Mouse (Mus musculus) megakaryocyte progenitor cell, adult 5-6 weeks (primary cell): ENCODE measurements around the gene Olfr279. TPM values are rescaled to one million over a fixed set of nuclear protein-coding genes. Genes with fewer than 3 reads are reported as not detected.
"Not testable (repeated sequence)": the region's sequence is repeated elsewhere in the genome, so short reads cannot be mapped to it uniquely, and the experiment has no call there.

Experiments used
- ATAC-seq: replicated peaks from 2 replicates; pipeline ENCODE4 v1.8.0; 2016; ENCODE audit warnings: mild to moderate bottlenecking, moderate TSS enrichment, inconsistent platforms; ENCODE audit not compliant: poor library complexity
- total RNA-seq, 2 experiments: library from RNA; stranded (forward) in 1 of 2; stranded (reverse) in 1 of 2; fragments of 157-497, 149-512 nt in 1 of 2; fragments of 200-1000 nt in 1 of 2; gene quantifications; 2 replicates each; pipeline versions ENCODE4 v1.2.3 to v1.2.4; 2015 to 2017

The Olfr279 gene
- total RNA-seq, 2 experiments from 2014 or later, result not detected

GRCm38 (mm10) chr15:98510438-98511385, 18.5 kb downstream of the Olfr279 start:
- peak; percentile 68 for ATAC-seq

DNA sequence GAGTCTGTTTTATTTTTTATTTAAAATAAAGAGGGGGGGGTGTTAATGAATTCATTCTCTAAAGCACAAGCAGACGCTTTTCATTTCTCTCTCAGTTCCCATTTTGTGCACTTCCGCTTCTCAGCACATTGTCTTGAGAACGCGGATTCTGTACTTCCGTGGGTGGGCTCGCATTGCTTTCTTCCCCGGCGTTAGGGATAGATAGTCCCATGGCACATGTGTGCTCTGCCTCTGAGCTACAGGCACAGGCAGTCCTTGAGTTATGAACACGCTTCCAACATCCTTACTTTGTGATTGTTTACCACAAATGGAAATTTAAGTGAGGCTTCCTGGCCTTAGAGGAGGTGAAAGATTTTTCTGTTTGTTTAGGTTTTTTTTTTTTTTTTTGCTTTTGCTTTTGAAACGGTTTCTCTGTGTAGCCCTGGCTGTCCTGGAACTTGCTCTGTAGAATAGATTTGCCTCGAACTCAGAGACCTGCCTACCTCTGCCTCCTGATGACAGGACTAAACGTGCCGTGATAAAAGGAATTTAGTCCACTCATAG, 19.3 kb downstream of the Olfr279 start:
- peak; percentile 32 for ATAC-seq

DNA sequence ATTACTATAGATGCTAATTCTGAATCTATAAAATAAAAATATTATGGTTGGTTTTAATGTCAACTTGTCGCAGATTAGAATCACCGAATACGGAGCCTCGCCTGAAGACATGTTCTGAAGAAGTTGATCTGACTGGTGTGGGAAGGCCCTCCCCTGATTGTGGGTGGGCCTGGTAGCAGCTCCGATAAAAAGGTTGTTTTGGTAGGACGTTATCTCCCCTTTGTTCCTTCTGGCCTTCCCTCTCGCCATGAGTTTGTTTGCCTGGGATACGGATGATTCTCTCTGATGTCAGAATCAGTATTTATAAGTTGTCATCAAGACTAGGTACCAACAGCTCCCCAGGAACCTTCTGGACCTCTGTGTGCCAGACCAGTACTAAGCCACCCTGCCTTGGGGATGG, 20.0 kb downstream of the Olfr279 start:
- ATAC-seq, result no peak

DNA sequence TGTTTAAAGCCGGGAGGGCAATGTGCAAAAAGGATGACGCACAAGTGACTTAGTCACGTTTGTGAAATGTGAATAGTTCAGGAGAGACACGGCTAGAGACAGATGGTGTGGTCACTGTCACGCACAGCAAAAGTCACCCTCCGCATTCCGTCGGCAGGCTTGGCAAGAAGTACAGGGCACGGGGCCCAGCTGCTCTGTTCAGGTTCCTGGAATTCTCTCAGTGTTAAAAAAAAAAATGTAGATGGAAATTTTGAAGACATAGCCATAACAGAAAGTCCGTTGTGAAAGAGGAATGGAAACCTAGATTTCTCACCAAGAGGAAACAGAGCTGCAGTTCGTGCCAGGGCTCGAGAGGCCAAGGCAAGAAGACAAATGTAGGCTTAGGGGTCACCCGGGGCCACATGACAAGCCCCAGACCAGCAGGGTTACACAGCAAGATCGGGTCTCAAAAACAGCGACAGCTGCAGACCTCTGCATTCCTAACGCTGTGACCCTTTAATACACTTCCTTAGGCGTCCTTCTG, 20.7 kb downstream of the Olfr279 start:
- peak; percentile 41 for ATAC-seq

GRCm38 (mm10) chr15:98513676-98514075, 21.5 kb downstream of the Olfr279 start:
- not testable (repeated sequence) for ATAC-seq

- peak; percentile 18; the same call in 1 of the 2 replicates for ATAC-seq
These were observed 21.9 kb downstream of the Olfr279 start for GRCm38 (mm10) chr15:98514146-98514545.

GRCm38 (mm10) chr15:98514845-98515244, 22.6 kb downstream of the Olfr279 start:
- not testable (repeated sequence) for ATAC-seq

GRCm38 (mm10) chr15:98517380-98518355, 25.5 kb downstream of the Olfr279 start:
- peak; percentile 71 for ATAC-seq

DNA sequence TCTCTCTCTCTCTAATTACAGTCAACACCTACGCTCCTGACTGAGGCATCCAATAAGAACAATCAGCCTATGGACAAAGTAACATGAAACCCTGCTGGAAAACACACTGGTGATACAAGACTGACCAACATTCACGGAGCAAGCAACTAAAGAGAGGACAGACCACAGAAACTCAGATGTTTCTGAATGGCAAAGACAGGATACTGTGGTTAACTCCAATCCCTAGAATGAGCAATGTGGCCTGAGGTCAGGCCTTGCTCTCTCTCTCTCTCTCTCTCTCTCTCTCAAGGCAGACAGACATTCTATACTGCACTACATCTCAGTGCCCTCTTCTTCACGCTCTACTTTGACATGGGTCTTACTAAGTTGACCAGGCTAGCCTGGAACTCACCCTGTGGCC, 29.0 kb downstream of the Olfr279 start:
- no peak for ATAC-seq

DNA sequence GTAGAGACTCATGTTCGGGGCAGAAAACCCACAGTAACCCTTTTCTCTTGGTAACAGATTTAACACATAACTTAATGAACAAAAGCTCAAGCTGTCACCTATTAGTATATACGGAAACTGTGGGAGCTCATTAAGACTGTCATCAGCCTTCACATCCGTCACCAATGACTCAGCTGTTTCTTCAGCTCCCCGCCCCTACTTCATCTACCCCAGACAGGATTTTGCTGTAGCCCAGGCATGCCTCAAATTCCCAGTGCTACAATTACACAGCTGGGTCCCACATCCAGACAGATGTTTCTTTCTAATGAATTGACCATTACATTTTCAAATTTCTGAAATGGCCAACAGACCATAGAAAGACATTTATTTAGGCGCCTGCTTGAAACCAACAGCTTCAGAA, 33.9 kb downstream of the Olfr279 start:
- peak; percentile 46; the same call in 1 of the 2 replicates for ATAC-seq

DNA sequence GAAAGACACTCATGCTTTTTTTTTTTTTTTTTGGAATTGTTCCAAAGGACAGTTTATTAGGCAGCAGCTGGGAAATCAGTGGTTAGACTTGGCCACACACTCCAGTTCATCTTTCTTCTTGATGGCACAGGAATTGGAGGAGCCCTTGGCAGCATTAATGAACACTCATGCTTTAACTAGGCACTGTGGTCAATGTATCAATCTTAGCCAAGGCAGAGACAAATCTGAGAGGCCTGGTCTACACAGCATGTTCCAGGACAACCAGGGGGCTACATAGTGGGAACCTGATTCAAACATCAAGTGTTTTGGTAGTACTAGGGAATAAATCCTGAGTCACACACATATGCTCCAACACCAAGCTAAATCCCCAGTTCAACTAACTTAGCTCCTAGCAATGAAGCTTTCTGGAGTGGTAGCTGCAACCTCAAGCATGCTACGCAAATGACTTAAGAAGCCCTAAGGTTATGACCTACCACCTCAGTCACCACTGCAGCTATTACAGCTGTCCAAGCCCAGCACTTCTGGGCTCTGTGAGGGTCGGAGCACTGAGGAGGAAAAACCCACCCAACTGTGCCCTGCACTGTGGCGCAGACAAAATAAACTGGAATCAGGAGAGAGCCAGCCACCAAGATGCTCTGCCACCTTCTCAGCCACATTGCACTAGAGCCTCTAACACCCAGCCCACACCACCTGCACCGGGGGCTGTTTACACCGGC, 35.0 kb downstream of the Olfr279 start:
- no peak for ATAC-seq

DNA sequence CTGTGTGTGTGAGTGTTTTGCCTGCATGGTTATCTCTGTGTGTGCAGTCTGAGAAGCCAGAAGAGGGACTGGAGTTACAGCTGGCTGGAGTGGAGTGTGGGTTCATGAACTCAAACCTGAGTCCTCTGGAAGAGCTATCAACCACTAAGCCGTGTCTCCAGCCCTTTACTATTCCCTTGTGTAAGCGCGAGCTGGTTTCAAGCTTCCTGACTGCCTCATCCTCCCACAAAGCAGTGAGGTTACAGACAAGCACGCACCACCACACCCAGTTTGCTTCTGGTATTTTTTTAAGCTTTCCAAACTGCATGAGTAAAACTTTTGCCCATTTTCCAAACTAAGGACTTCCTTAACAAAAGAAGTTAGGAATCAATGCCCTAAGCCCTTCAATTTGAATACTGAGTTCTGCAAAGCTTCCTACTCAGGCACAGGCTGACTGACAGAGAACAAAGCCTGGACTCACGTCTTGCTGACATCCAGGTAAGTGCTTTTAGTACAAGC, 35.9 kb downstream of the Olfr279 start:
- ATAC-seq, result no peak

- 0 out of 2 replicates have a peak, but pooled peaks have one; percentile 10 for ATAC-seq
These were observed 40.1 kb downstream of the Olfr279 start for GRCm38 (mm10) chr15:98532281-98532680.

DNA sequence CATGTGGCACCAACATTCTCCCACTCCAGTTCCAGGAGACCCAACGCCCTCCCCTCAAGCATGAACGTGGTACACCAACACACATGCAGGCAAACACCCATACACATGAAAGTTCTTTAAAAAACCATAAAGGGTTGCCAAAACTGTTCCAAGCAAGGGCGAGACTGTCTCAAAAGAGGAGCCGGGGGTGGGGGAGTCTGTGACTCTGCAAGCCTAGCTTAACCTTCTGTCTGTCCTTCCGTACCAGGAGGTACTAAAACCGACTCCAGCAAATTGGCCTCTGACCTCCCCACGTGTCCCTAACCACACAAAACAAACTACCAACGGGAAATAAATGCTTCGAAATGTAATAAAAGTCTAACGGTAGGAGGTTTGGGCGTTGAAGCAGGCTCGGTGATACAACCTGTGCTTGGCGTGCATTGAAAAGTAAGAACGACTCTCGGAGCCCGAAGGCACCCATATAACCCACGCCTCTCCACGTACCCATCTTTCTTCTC, 40.9 kb downstream of the Olfr279 start:
- ATAC-seq, result no peak

- peak; percentile 96 for ATAC-seq
These were observed 41.9 kb downstream of the Olfr279 start, which contains the start of gene Kansl2 for GRCm38 (mm10) chr15:98533881-98534627. Kansl2 (minus strand) TSS chr15:98534264.

GRCm38 (mm10) chr15:98535921-98536320, 43.7 kb downstream of the Olfr279 start:
- no peak for ATAC-seq

DNA sequence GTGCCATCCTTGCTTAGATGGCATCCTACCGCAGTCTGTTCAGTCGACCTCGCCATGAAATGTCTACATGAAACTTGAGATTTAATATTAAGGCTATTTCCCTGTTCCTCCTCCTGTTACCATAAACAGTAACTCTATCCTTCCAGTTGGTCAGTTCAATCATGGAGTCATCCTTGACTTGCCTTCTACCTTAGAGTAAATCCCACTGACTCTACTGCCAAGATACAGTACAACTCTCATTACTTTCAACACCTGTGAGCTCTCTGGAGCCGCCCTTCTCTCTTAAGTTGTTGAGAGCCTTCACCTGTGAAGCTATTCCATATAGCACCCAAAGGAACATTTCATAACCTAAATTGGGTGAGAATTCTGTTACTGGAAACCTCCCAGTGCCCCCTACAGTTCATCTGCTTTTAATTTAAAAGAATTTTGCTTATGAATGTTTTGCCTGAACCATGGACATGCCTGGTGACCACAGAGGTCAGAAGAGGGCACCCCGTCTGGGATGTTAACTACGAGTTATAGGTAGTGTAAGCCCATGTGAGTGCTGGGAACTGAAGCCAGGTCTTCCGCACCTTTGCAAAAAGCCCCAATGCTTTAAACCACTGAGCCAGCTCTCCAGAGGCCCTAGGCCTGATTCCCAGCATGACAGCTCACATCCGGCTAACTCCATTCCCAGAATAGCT, 44.8 kb downstream of the Olfr279 start:
- no peak for ATAC-seq

DNA sequence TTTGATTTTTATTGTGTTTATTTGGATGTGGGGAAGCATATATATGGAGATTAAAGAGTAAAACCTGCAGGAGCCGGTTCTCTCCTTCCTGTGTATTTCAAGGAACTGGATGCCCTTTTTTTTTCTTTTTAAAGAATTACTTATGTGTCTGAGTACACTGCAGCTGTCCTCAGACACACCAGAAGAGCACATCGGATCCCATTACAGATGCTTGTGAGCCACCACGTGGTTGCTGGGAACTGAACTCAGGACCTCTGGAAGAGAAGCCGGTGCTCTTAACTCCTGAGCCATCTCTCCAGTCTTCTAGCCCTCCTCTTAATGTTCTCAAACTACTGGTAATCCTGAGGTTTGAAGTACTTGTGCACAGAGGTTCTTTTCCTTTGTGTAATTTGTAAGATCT, 45.7 kb downstream of the Olfr279 start:
- ATAC-seq, result no peak
